Mouse (Mus musculus): Measurements from ENCODE around the gene Unc93b1.

Gene Unc93b1

GRCm38 (mm10) chr19:3935032-3935895 lies at the start of gene Unc93b1:
TSS of gene Unc93b1 (plus strand) at chr19:3935186.
- no peak for DNase-seq (ENCODE audit: low read depth, low spot score)

- no peak for DNase-seq (ENCODE audit: low read depth, low spot score)
Measured at GRCm38 (mm10) chr19:3889096-3889495, 45.9 kb upstream of the Unc93b1 start.

- DNase-seq (ENCODE audit: low read depth, low spot score): no peak
Measured at GRCm38 (mm10) chr19:3890181-3890580, 44.8 kb upstream of the Unc93b1 start.

GRCm38 (mm10) chr19:3893545-3894116 lies 41.4 kb upstream of the Unc93b1 start:
- no peak for DNase-seq (ENCODE audit: low read depth, low spot score)

- DNase-seq (ENCODE audit: low read depth, low spot score): no peak
Measured at GRCm38 (mm10) chr19:3894294-3894693, 40.7 kb upstream of the Unc93b1 start.

- no peak for DNase-seq (ENCODE audit: low read depth, low spot score)
Measured at GRCm38 (mm10) chr19:3895171-3895631, 39.8 kb upstream of the Unc93b1 start.

- DNase-seq (ENCODE audit: low read depth, low spot score): no peak
Measured at GRCm38 (mm10) chr19:3896208-3896607, 38.8 kb upstream of the Unc93b1 start.

- no peak for DNase-seq (ENCODE audit: low read depth, low spot score)
Measured at GRCm38 (mm10) chr19:3897557-3897956, 37.4 kb upstream of the Unc93b1 start.

GRCm38 (mm10) chr19:3898952-3899351 lies 36.0 kb upstream of the Unc93b1 start:
- DNase-seq (ENCODE audit: low read depth, low spot score): no peak

- no peak for DNase-seq (ENCODE audit: low read depth, low spot score)
Measured at GRCm38 (mm10) chr19:3899618-3900017, 35.4 kb upstream of the Unc93b1 start.

- no peak for DNase-seq (ENCODE audit: low read depth, low spot score)
Measured at GRCm38 (mm10) chr19:3902966-3903365, 32.0 kb upstream of the Unc93b1 start.

GRCm38 (mm10) chr19:3903648-3904362 lies 31.2 kb upstream of the Unc93b1 start:
- DNase-seq (ENCODE audit: low read depth, low spot score): no peak

- no peak for DNase-seq (ENCODE audit: low read depth, low spot score)
Measured at GRCm38 (mm10) chr19:3904363-3904675, 30.7 kb upstream of the Unc93b1 start.

- DNase-seq (ENCODE audit: low read depth, low spot score): no peak
Measured at GRCm38 (mm10) chr19:3905261-3905969, 29.6 kb upstream of the Unc93b1 start.

- DNase-seq (ENCODE audit: low read depth, low spot score): no peak
Measured at GRCm38 (mm10) chr19:3906326-3906725, 28.7 kb upstream of the Unc93b1 start.

- no peak for DNase-seq (ENCODE audit: low read depth, low spot score)
Measured at GRCm38 (mm10) chr19:3906795-3907786, 27.9 kb upstream of the Unc93b1 start, which contains the start of gene Tcirg1. TSS of gene Tcirg1 (minus strand) at chr19:3907133.

- no peak for DNase-seq (ENCODE audit: low read depth, low spot score)
Measured at GRCm38 (mm10) chr19:3907876-3908660, 26.9 kb upstream of the Unc93b1 start.

- no peak for DNase-seq (ENCODE audit: low read depth, low spot score)
Measured at GRCm38 (mm10) chr19:3910206-3910605, 24.8 kb upstream of the Unc93b1 start.

- DNase-seq (ENCODE audit: low read depth, low spot score): peak; percentile 99
Measured at GRCm38 (mm10) chr19:3912337-3913204, 22.4 kb upstream of the Unc93b1 start, which contains the start of gene Ndufs8. TSS of gene Ndufs8 (minus strand) at chr19:3912774.

All from telencephalon, adult 2 months (tissue).